Mouse (Mus musculus): ENCODE results near the gene 2610028H24Rik.

GRCm38 (mm10) chr10:76461255-76461654, 12.4 kb downstream of the 2610028H24Rik start:
- TF ChIP-seq POLR2A (IDR thresholded peaks at IDR 0.05; ENCODE audit: extremely low read depth, insufficient read depth, low read length) (no peak), CTCF (IDR thresholded peaks at IDR 0.05; ENCODE audit: low read depth, low read length) (no peak)
